Mouse (Mus musculus) hindbrain, embryonic 14.5 days (tissue): ENCODE data around the gene Reep6. TPM values are rescaled to one million over a fixed set of nuclear protein-coding genes. Genes with fewer than 3 reads are reported as not detected.

Experiments used
- ATAC-seq: fragments of 200-750 bp; cut with Nextera tagmentation; 2 replicates; pipeline ENCODE4 v1.8.0; 2017; ENCODE audit warnings: moderate number of reproducible peaks, mild to moderate bottlenecking, moderate TSS enrichment, moderate library complexity; ENCODE audit not compliant: low FRiP score
- DNase-seq: peaks from one replicate; pipeline ENCODE4 v3.0.0-alpha.2; 2015; ENCODE audit warnings: low spot score
- H3K27ac ChIP-seq: fragments of 300-500 bp; sonication (generic); 2 replicates; pipeline ENCODE4 v1.5.1; 2014; ENCODE audit warnings: mild to moderate bottlenecking, moderate library complexity
- H3K27me3 ChIP-seq: fragments of 300-500 bp; sonication (generic); 2 replicates; pipeline ENCODE4 v1.6.1; 2014; ENCODE audit warnings: mild to moderate bottlenecking, low read length, mixed read lengths; ENCODE audit not compliant: control insufficient read depth, insufficient read depth
- H3K36me3 ChIP-seq: fragments of 300-500 bp; sonication (generic); replicated peaks from 2 replicates; pipeline ENCODE4 v1.6.1; 2014; ENCODE audit not compliant: control insufficient read depth, insufficient read depth
- H3K4me1 ChIP-seq: fragments of 300-500 bp; sonication (generic); replicated peaks from 2 replicates; pipeline ENCODE4 v1.6.1; 2014; ENCODE audit warnings: antibody characterized with exemption, low read length, mixed read lengths; ENCODE audit not compliant: control insufficient read depth, insufficient read depth
- H3K4me2 ChIP-seq: fragments of 300-500 bp; sonication (generic); replicated peaks from 2 replicates; pipeline ENCODE4 v1.6.1; 2014; ENCODE audit warnings: mild to moderate bottlenecking, moderate library complexity
- H3K4me3 ChIP-seq: fragments of 300-500 bp; sonication (generic); replicated peaks from 2 replicates; pipeline ENCODE4 v1.5.1; 2014; ENCODE audit warnings: mild to moderate bottlenecking, low read length
- H3K9ac ChIP-seq: fragments of 300-500 bp; sonication (generic); 2 replicates; pipeline ENCODE4 v1.6.1; 2014
- H3K9me3 ChIP-seq: fragments of 300-500 bp; sonication (generic); 2 replicates; pipeline ENCODE4 v1.6.1; 2016; ENCODE audit warnings: low read length; ENCODE audit not compliant: control insufficient read depth
- WGBS: fragments of 180-500 bp; shearing (Covaris S2); extraction: QIAGEN DNeasy Blood & Tissue Kit; methylation state at CpG from one replicate; pipeline ENCODE4 v1.1.7; 2014; 5-methylcytosine and 5-hydroxymethylcytosine counted together
- polyA plus RNA-seq: library from polyadenylated mRNA; unstranded; fragments of >200 nt; fragmentation: Nextera tagmentation; extraction: Ambion mirVana; gene quantifications from 2 replicates; pipeline ENCODE4 v1.2.1, GENCODE M21; 2014

The Reep6 gene
- polyA plus RNA-seq, 1 experiment from 2014 or later = 5.8 TPM

GRCm38 (mm10) chr10:80323261-80324119 lies 6.3 kb upstream of the Reep6 start:
- peak overlapping the region; percentile 38 for H3K4me3 ChIP-seq
- DNase-seq (no peak), ATAC-seq (0 out of 2 replicates have a peak, but pooled peaks have one; percentile 15)
- H3K9me3 ChIP-seq = no peaks in the 10 kb centered on the region
- H3K4me2 ChIP-seq = peak overlapping the region; percentile 74
- WGBS = under 1% methylated on average over 46 of the region's 46 CpGs
- H3K9ac ChIP-seq = peak overlapping the region; percentile 44
- H3K27me3 ChIP-seq = peaks cover 6% of the 10 kb centered on the region; the same call in 1 of the 2 replicates
- H3K36me3 ChIP-seq = peaks cover 6% of the 10 kb centered on the region; the same call in 1 of the 2 replicates
- peaks cover 15% of the 10 kb centered on the region for H3K4me1 ChIP-seq
- H3K27ac ChIP-seq = no peak overlapping the region

- 80% methylated on average over 17 of the region's 17 CpGs for WGBS
- peak overlapping the region; percentile 38; the same call in 1 of the 2 replicates for H3K4me3 ChIP-seq
Measured at GRCm38 (mm10) chr10:80324120-80325037, 5.4 kb upstream of the Reep6 start.

GRCm38 (mm10) chr10:80325045-80325444 lies 4.7 kb upstream of the Reep6 start:
- Histone ChIP-seq H3K4me1 (peaks cover 7% of the 10 kb centered on the region), H3K9ac (no peak overlapping the region), H3K4me3 (no peak overlapping the region), H3K9me3 (no peaks in the 10 kb centered on the region), H3K4me2 (no peak overlapping the region), H3K36me3 (no peaks in the 10 kb centered on the region), H3K27me3 (peaks cover 6% of the 10 kb centered on the region; the same call in 1 of the 2 replicates), H3K27ac (no peak overlapping the region)
- DNase-seq = no peak
- no peak for ATAC-seq
- WGBS = 88% methylated on average over 21 of the region's 21 CpGs

More at GRCm38 (mm10) chr10:80324120-80325037, 5.4 kb upstream of the Reep6 start:
- no peaks in the 10 kb centered on the region for H3K36me3 ChIP-seq
- H3K4me2 ChIP-seq = peak overlapping the region; percentile 74; the same call in 1 of the 2 replicates
- H3K9me3 ChIP-seq = no peaks in the 10 kb centered on the region
- H3K27me3 ChIP-seq = peaks cover 6% of the 10 kb centered on the region; the same call in 1 of the 2 replicates
- DNase-seq = no peak
- H3K27ac ChIP-seq = no peak overlapping the region
- no peak overlapping the region; the same call in 1 of the 2 replicates for H3K9ac ChIP-seq
- peaks cover 12% of the 10 kb centered on the region for H3K4me1 ChIP-seq
- no peak for ATAC-seq

- no peak for ATAC-seq
- WGBS = 1% methylated on average over 39 of the region's 41 CpGs
Measured at GRCm38 (mm10) chr10:80330084-80330483, 331 bp downstream of the Reep6 start.

GRCm38 (mm10) chr10:80330888-80331287 lies 1.1 kb downstream of the Reep6 start:
- Histone ChIP-seq H3K4me3 (no peak overlapping the region), H3K4me2 (peak overlapping the region; percentile 21), H3K9me3 (no peaks in the 10 kb centered on the region), H3K9ac (no peak overlapping the region), H3K27me3 (no peaks in the 10 kb centered on the region), H3K36me3 (no peaks in the 10 kb centered on the region), H3K27ac (no peak overlapping the region), H3K4me1 (no peaks in the 10 kb centered on the region; the same call in 1 of the 2 replicates)
- DNase-seq = no peak
- WGBS = 78% methylated on average over 2 of the region's 2 CpGs
- ATAC-seq = no peak

More at GRCm38 (mm10) chr10:80330084-80330483, 331 bp downstream of the Reep6 start:
- peak overlapping the region; percentile 87 for H3K4me2 ChIP-seq
- H3K27ac ChIP-seq = no peak overlapping the region
- H3K4me1 ChIP-seq = no peaks in the 10 kb centered on the region; the same call in 1 of the 2 replicates
- peak overlapping the region; percentile 43 for H3K4me3 ChIP-seq
- no peaks in the 10 kb centered on the region for H3K36me3 ChIP-seq
- H3K9me3 ChIP-seq = no peaks in the 10 kb centered on the region
- no peak for DNase-seq
- H3K9ac ChIP-seq = peak overlapping the region; percentile 58
- H3K27me3 ChIP-seq = 0 out of 2 replicates have a peak, but pooled peaks cover under 1% of the 10 kb centered on the region

GRCm38 (mm10) chr10:80331636-80332524 lies 2.1 kb downstream of the Reep6 start:
- DNase-seq = no peak
- no peaks in the 10 kb centered on the region; the same call in 1 of the 2 replicates for H3K4me1 ChIP-seq
- no peak overlapping the region for H3K4me2 ChIP-seq
- H3K27ac ChIP-seq = no peak overlapping the region
- no peak overlapping the region for H3K4me3 ChIP-seq
- H3K9ac ChIP-seq = no peak overlapping the region
- H3K36me3 ChIP-seq = no peaks in the 10 kb centered on the region
- H3K9me3 ChIP-seq = no peaks in the 10 kb centered on the region
- 70% methylated on average over 10 of the region's 10 CpGs for WGBS
- ATAC-seq = no peak
- no peaks in the 10 kb centered on the region for H3K27me3 ChIP-seq

GRCm38 (mm10) chr10:80332525-80332989 lies 2.8 kb downstream of the Reep6 start:
- 79% methylated on average over 5 of the region's 5 CpGs for WGBS
- no peak overlapping the region for H3K9ac ChIP-seq
- no peaks in the 10 kb centered on the region for H3K27me3 ChIP-seq
- no peak overlapping the region for H3K4me3 ChIP-seq
- no peak overlapping the region for H3K27ac ChIP-seq
- H3K9me3 ChIP-seq = no peaks in the 10 kb centered on the region
- H3K4me2 ChIP-seq = no peak overlapping the region
- H3K36me3 ChIP-seq = no peaks in the 10 kb centered on the region
- no peak for DNase-seq
- H3K4me1 ChIP-seq = no peaks in the 10 kb centered on the region; the same call in 1 of the 2 replicates
- ATAC-seq = no peak

- DNase-seq (no peak), ATAC-seq (no peak)
- H3K9ac ChIP-seq = no peak overlapping the region
- H3K27ac ChIP-seq = no peak overlapping the region
- H3K4me2 ChIP-seq = no peak overlapping the region
- 93% methylated on average over 12 of the region's 12 CpGs for WGBS
- H3K4me3 ChIP-seq = no peak overlapping the region
- H3K27me3 ChIP-seq = peaks cover 12% of the 10 kb centered on the region
- no peaks in the 10 kb centered on the region for H3K4me1 ChIP-seq
- no peaks in the 10 kb centered on the region for H3K9me3 ChIP-seq
- no peaks in the 10 kb centered on the region for H3K36me3 ChIP-seq
Measured at GRCm38 (mm10) chr10:80336263-80336662, 6.5 kb downstream of the Reep6 start.
